Mouse (Mus musculus): ENCODE results near the gene Sestd1. TPM values are rescaled to one million over a fixed set of nuclear protein-coding genes. Genes with fewer than 3 reads are reported as not detected.

The Sestd1 gene
- total RNA-seq, 2 experiments from 2014 or later: 66.7 to 71.9 TPM

DNA sequence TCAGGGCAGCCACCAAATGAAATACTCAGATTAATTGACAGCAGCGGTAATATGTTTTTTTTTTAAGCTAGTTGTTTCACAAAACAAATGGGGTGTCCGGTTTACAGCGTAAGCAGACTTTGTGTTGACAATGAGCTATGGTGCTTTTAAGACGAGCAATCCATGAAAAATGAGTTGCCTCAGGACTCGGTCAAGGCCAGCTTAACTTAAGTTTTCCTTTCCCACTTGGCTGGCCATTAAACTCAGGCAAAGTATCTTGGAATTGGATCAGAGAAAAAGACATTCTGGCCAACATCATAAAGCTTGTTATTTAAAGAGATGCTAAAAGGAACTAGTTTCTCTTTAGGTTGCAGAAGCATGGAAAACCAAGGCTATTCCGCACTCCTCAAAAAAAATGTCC, 136.9 kb downstream of the Sestd1 start:
- no peak for DNase-seq (ENCODE audit: low spot score in 2 of 2)

- DNase-seq (ENCODE audit: low spot score in 2 of 2): no peak
Measured at GRCm38 (mm10) chr2:77138879-77139278, 141.5 kb downstream of the Sestd1 start.

DNA sequence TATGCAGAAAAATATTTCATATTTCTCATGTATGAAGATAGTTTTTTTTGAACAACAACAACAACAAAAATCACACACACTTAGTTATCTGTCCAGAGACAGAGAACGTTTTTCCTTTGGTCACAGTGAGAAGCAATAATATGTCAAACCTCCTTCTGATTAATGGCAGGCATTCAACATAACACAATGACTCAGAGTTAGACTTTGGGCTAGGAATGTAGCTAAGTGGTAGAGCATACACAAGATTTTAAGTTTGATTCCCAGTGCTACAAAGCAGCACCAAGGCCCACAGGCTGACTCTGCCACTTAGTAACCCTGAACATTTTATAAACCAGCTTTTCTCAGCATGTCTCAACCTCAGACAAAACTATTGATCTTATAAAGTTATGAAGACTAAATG, 145.5 kb downstream of the Sestd1 start:
- no peak for DNase-seq (ENCODE audit: low spot score in 2 of 2)

- no peak for DNase-seq (ENCODE audit: low spot score in 2 of 2)
Measured at GRCm38 (mm10) chr2:77133407-77133806, 147.0 kb downstream of the Sestd1 start.

Other genes with a start within 250 kb of the Sestd1 start
- gene Ccdc141, start 110.0 kb downstream of the Sestd1 start, total RNA-seq (2021): 10 to 100 TPM; 41.1 to 43.3 TPM

Measured in layer of hippocampus, postnatal 14 days (tissue).